Mouse (Mus musculus): ENCODE measurements at regions not wholly inside any gene's neighbourhood (a gene's known extent, or its start where the extent isn't known, plus 50 kb on each side); places are given as distances from the start of the nearest gene placed in this dataset.

DNA sequence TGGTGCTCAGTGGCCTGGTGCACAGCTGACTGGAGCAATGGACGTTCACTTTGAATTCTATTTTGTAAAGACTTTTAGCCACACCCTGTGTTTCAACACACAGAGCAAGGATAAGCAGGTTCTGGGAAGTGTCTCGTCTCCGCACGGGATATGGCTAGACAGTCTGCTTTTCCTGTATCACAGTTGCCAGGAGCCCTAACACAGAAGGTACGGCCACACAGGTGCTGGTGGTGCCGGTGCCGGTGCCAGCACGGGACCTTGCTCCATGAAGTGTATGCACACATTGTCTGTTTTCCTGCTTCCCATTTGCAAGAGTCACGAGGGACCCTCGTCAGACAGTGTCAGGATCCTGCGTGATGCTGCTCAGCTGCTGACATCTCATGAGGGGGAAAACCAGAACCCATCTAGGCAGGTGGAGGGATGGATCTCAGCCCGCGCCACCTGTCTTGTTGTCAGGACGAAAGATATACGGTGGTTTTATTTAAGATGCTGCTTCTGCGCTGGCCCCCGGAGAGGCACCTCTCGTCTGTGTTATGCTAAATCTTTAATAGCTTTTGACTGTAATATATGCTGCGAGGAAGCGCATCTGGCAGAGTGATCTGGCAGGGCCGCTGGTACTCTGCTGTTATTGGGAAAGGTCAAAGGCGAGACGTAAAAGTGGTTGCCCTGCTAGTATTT, 64.4 kb upstream of the Hdac4 start:
- no peak for TF ChIP-seq CTCF (IDR thresholded peaks at IDR 0.05; ENCODE audit: control insufficient read depth, insufficient read depth, insufficient replicate concordance, low read depth, low read length)
- no peak for TF ChIP-seq POLR2A (IDR thresholded peaks at IDR 0.05; ENCODE audit: control insufficient read depth, low read depth, low read length)
- Histone ChIP-seq H3K27ac (ENCODE audit: control insufficient read depth, insufficient read depth, low read depth, low read length) (no peak overlapping the region), H3K4me1 (ENCODE audit: control insufficient read depth, insufficient read depth, low read length) (no peaks in the 10 kb centered on the region), H3K36me3 (ENCODE audit: control insufficient read depth, insufficient read depth, low read length) (no peaks in the 10 kb centered on the region), H3K4me3 (ENCODE audit: control insufficient read depth, low read depth, low read length) (no peak overlapping the region), H3K27me3 (ENCODE audit: control insufficient read depth, insufficient read depth, low read length) (no peaks in the 10 kb centered on the region)

DNA sequence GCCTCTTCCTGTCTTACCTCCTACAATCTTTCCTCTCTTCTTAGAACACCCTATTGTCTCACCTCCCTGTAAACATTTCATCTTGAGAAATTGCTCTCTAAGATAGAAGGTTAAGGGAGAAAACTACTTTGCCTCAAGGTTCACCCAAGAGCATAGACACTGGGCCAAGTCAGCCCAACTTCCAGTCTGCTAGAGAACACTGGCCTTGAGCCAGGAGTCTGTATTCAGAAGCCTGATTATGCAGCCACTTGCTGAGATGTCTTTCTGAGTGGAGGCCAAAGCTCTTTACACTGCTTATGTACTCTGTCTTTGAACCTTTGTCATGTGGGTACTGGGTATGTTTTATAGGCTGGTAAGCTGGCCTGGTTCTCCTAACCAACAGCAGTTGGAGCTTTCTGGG, 62.5 kb upstream of the Hdac4 start:
- no peak for TF ChIP-seq CTCF (IDR thresholded peaks at IDR 0.05; ENCODE audit: control insufficient read depth, insufficient read depth, insufficient replicate concordance, low read depth, low read length)
- no peak for TF ChIP-seq POLR2A (IDR thresholded peaks at IDR 0.05; ENCODE audit: control insufficient read depth, low read depth, low read length)
- H3K36me3 ChIP-seq (ENCODE audit: control insufficient read depth, insufficient read depth, low read length) = no peaks in the 10 kb centered on the region
- H3K4me1 ChIP-seq (ENCODE audit: control insufficient read depth, insufficient read depth, low read length) = no peaks in the 10 kb centered on the region
- no peaks in the 10 kb centered on the region for H3K27me3 ChIP-seq (ENCODE audit: control insufficient read depth, insufficient read depth, low read length)
- no peak overlapping the region for H3K27ac ChIP-seq (ENCODE audit: control insufficient read depth, insufficient read depth, low read depth, low read length)
- H3K4me3 ChIP-seq (ENCODE audit: control insufficient read depth, low read depth, low read length) = no peak overlapping the region

DNA sequence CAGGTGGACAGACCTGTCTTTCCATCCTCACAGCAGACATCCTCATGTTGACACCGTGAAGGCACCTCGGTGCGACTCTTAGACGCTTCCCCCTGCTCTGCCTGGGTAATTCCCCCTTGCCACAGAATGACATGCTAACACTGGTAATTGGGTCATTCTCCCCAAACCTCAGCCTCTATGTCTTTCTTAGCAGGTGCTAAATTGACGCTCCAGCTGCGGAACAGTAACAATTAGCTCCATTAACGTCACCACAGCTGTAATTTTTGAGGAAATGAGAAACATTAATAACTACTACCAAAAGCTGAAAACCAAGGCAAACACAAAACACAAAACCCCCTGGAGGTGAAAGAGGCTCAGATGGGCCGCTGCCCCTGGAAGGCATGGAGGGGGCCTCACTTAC, 57.6 kb upstream of the Hdac4 start:
- H3K36me3 ChIP-seq (ENCODE audit: control insufficient read depth, insufficient read depth, low read length) = no peaks in the 10 kb centered on the region
- no peaks in the 10 kb centered on the region for H3K4me1 ChIP-seq (ENCODE audit: control insufficient read depth, insufficient read depth, low read length)
- no peaks in the 10 kb centered on the region for H3K27me3 ChIP-seq (ENCODE audit: control insufficient read depth, insufficient read depth, low read length)
- TF ChIP-seq CTCF (IDR thresholded peaks at IDR 0.05; ENCODE audit: control insufficient read depth, insufficient read depth, insufficient replicate concordance, low read depth, low read length) (no peak), POLR2A (IDR thresholded peaks at IDR 0.05; ENCODE audit: control insufficient read depth, low read depth, low read length) (no peak)
- no peak overlapping the region for H3K27ac ChIP-seq (ENCODE audit: control insufficient read depth, insufficient read depth, low read depth, low read length)
- no peak overlapping the region for H3K4me3 ChIP-seq (ENCODE audit: control insufficient read depth, low read depth, low read length)

DNA sequence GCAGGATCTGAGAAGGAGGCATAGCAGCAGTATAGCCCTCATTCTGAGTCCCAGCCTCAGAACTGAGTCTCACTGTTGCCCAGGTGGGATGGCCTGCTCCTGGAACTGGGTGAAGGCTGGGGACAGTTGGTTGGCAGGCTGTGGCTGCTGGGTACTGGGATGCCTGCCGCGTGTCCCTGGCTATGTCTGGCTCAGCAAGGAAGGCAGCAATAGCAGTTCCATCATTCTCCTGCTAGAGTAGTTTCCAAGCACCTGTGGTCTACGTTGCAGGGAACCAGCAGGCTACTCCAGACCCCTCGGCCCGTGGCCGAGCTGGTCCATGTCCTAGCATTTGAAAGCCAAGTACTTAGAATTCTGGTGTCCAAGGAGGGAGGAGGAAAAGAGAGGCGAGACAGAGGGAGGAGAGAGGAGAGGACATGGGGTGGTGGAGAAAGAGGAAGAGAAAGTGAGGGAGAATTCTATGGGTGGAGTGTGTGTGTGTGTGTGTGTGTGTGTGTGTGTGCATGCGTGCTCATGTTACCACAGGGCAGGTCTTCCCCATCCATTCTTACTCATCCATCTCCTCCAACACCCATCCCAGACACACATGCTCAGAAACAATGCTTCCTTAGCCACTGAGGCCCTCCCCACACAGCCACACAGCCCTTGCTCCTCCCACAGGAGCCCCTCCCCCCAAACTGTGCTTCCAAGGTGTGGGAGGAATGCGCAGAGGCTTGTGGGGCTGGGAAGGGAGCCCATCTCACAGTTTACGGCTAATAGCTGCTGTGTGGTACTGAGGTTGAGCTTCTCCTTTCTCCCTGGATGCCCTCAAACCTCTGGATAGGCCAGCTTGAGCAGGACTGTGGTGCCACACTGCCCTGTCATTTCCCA, 55.3 kb upstream of the Hdac4 start:
- TF ChIP-seq POLR2A (IDR thresholded peaks at IDR 0.05; ENCODE audit: control insufficient read depth, low read depth, low read length) = no peak
- TF ChIP-seq CTCF (IDR thresholded peaks at IDR 0.05; ENCODE audit: control insufficient read depth, insufficient read depth, insufficient replicate concordance, low read depth, low read length) = no peak
- Histone ChIP-seq H3K27ac (ENCODE audit: control insufficient read depth, insufficient read depth, low read depth, low read length) (no peak overlapping the region), H3K27me3 (ENCODE audit: control insufficient read depth, insufficient read depth, low read length) (no peaks in the 10 kb centered on the region), H3K36me3 (ENCODE audit: control insufficient read depth, insufficient read depth, low read length) (no peaks in the 10 kb centered on the region), H3K4me3 (ENCODE audit: control insufficient read depth, low read depth, low read length) (no peak overlapping the region), H3K4me1 (ENCODE audit: control insufficient read depth, insufficient read depth, low read length) (no peaks in the 10 kb centered on the region)
